Mouse (Mus musculus): ENCODE results near the gene Rbbp4.

Rbbp4 gene

GRCm38 (mm10) chr4:129289671-129290070, 45.5 kb downstream of the Rbbp4 start:
- no peak for DNase-seq

- DNase-seq = no peak
Observed at GRCm38 (mm10) chr4:129288067-129288466, 47.1 kb downstream of the Rbbp4 start.

DNA sequence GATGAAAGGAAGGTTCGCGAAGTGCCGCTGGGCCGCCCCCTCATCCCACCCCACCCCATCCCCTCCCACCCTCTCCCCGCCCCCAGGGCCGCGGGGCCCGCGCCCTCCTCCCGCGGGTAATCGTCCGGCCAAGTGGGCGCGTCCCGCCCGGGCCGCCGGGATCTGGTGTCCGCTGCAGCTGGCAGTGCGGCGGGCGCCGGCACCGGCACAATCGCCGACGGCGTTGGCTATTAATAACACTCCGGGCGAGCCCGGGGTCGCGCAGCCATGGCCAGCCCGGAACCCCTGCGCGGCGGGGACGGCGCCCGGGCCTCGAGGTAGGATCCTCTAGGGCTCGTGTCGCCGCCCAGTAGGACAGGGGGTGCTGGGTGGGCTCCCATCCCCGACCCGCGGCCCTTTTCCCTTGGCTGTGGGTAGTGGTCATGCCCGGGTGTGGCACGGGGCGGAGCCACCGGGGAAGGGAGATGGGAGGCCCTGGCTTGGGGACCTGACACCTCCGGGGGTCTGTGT, 47.6 kb downstream of the Rbbp4 start, which contains the start of gene Sync:
Gene Sync (plus strand): TSS at position 146 of the 510 bp plus-strand sequence.
- no peak for DNase-seq

- DNase-seq = no peak
Observed at GRCm38 (mm10) chr4:129286683-129287471, 48.3 kb downstream of the Rbbp4 start.

- DNase-seq = no peak
Observed at GRCm38 (mm10) chr4:129286001-129286682, 49.0 kb downstream of the Rbbp4 start.

GRCm38 (mm10) chr4:129284685-129285084, 50.5 kb downstream of the Rbbp4 start:
- DNase-seq = no peak

DNA sequence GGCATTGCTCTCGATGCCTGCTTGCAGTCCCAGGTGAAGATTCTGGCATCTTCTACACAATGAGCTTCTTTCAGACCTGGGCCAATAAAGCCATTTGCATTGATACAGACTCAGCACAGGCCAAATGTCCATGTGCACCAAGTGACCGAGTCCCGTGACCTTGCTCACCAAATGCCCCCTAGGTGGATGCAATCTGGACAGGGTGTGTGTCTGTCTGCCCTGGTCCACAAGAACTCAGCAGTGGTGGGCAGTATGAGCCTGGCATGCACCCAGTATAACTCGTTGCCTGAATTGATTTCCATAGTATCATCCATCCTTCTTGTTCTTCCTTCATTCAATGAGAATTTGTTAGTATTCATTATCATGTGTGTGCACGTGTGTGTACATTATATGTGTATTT, 51.9 kb downstream of the Rbbp4 start:
- DNase-seq = no peak

DNA sequence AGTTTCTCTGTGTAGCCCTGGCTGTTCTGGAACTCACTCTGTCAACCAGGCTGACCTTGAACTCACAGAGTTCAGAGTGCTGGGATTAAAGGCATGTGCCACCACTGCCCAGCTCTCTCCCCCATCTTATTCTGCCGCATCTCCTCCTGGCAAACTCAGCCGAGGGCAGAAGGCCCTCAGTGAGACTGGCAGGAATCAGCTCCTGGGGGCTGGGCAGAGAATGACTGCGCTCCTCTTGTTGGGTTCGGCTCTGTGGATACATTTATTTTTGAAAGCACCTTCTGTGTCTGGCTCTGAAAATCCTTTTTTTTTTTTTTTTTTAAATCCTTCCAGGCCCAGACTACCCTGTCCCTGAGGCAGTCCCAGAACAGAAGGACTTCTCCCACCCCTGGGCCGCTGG, 52.4 kb downstream of the Rbbp4 start:
- no peak for DNase-seq

DNA sequence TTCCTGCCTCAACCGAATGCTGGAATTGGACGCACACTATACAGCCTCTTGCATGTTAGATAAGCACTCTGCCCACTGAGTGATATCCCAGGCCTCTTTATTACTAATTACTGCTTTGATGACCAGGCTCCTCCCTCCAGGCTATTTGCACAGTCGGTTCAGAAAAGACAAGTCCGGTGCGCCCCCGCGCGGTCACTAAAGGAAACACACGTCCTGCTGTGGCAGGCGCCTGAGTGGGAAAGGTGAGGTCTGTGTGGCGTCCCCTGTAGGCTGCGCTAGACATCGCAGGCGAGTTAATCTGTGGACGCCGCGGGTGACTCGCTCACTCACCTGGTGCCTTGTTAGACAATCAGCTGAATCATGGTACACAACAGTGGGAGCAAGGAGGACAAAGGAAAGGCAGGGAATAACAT, 58.7 kb downstream of the Rbbp4 start:
- peak; percentile 81 to 82 for DNase-seq

DNA sequence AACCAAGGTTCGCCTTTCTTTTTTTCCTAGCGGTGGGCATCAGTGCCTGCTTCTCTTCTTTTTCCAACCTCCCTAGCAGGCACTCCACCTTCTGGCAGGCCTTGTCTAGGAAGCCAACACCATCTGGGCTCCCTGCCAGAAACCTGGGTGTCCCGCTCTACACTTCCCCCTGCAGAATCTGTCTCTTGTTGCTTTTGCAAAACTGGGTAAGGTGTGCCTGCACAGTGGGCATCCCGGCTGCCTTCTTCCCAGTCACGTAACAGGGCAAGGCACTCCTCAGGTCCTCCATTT, 62.5 kb downstream of the Rbbp4 start:
- no peak for DNase-seq

GRCm38 (mm10) chr4:129271991-129272755, 63.0 kb downstream of the Rbbp4 start:
- DNase-seq = no peak

- no peak for DNase-seq
Observed at GRCm38 (mm10) chr4:129268698-129269097, 66.5 kb downstream of the Rbbp4 start.

GRCm38 (mm10) chr4:129266821-129267220, 68.3 kb downstream of the Rbbp4 start:
- no peak for DNase-seq

GRCm38 (mm10) chr4:129266191-129266590, 69.0 kb downstream of the Rbbp4 start:
- DNase-seq = no peak

GRCm38 (mm10) chr4:129263225-129264021, 71.7 kb downstream of the Rbbp4 start:
- peak; percentile 61 to 70 for DNase-seq

DNA sequence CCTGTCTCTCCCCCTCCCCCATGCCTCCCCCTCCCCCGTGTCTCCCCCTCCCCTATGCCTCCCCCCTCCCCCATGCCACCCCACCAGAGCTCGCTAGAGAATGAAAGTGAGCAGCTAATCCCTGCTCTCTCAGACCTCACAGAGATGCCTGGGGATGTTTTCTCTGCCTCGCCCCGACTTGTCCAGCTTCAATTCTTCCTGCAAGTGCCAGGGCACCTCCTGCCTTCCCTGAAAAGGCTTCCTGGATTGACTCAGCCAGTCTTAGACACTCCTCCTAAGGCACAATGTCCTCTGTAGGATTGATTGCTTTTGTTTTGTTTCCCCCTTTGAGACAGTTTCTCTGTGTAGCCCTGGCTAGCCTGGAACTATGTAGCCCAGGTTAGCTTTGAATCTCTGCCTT, 74.0 kb downstream of the Rbbp4 start, which contains the start of gene C77080:
Gene C77080 (minus strand): TSS at position 209 of the 400 bp plus-strand sequence.
- no peak for DNase-seq

- no peak for DNase-seq
Observed at GRCm38 (mm10) chr4:129260678-129261077, 74.5 kb downstream of the Rbbp4 start.

GRCm38 (mm10) chr4:129259101-129259500, 76.1 kb downstream of the Rbbp4 start:
- no peak for DNase-seq
